Mouse (Mus musculus) liver, adult 2 months (tissue): ENCODE data around the gene Ptgs1.

Experiments used
- CTCF ChIP-seq: fragments of 200-500 bp; IDR thresholded peaks from 2 replicates; pipeline ENCODE4 v1.5.1; 2011; ENCODE audit warnings: low read depth, low read length, control low read depth
- POLR2A ChIP-seq: fragments of 200-500 bp; IDR thresholded peaks from 2 replicates; pipeline ENCODE4 v1.6.1; 2011; ENCODE audit warnings: low read length, control low read depth; ENCODE audit not compliant: insufficient read depth; ENCODE audit errors: extremely low read depth

GRCm38 (mm10) chr2:36269458-36269857 lies 39.2 kb downstream of the Ptgs1 start:
- TF ChIP-seq POLR2A, result no peak
- TF ChIP-seq CTCF, result no peak
